In genomic region chr17:27493389-27493788, GRCm38 (mm10) we compare ENCODE assay signal across 17 mouse cellular contexts. TPM values are rescaled to one million over a fixed set of nuclear protein-coding genes. Genes with fewer than 3 reads are reported as not detected.
"Had no signal": no experiment of that assay in that cellular context is flagged by ENCODE, and none has a peak within 500 bp of the region (broad histone marks: within the 10 kb centered on the region; RNA-seq: fewer than 3 reads in every experiment).

No protein-coding gene starts in this region.

- H3K4me1 ChIP-seq: lung, embryonic 15.5 days had no signal

- ATAC-seq: liver, postnatal 0 days; lung, postnatal 0 days had no signal

- H3K36me3 ChIP-seq: lung, embryonic 15.5 days; midbrain, embryonic 12.5 days; neural tube, embryonic 12.5 days; stomach, embryonic 15.5 days had no signal

- H3K9me3 ChIP-seq: lung, embryonic 15.5 days; megakaryocyte, embryonic 14.5 days; midbrain, embryonic 12.5 days; neural tube, embryonic 12.5 days; stomach, embryonic 15.5 days had no signal

- DNase-seq: liver, postnatal 0 days; lung, adult 2 months; lung, postnatal 14 days; lung, postnatal 36 days; midbrain, embryonic 14.5 days; right cerebral cortex, postnatal 14 days; thymus, adult 2 months; thymus, postnatal 25 days; thymus, postnatal 4 days had no signal

- H3K27me3 ChIP-seq: lung, embryonic 15.5 days; midbrain, embryonic 12.5 days; neural tube, embryonic 12.5 days; stomach, embryonic 15.5 days had no signal

- H3K4me3 ChIP-seq: lung, embryonic 15.5 days; megakaryocyte, embryonic 14.5 days; midbrain, embryonic 12.5 days; neural tube, embryonic 12.5 days; stomach, embryonic 15.5 days had no signal

- H3K9ac ChIP-seq: liver, postnatal 0 days; lung, embryonic 15.5 days; midbrain, embryonic 12.5 days; neural tube, embryonic 12.5 days; stomach, embryonic 15.5 days had no signal

- H3K27ac ChIP-seq: lung, embryonic 15.5 days; macrophage; midbrain, embryonic 12.5 days; neural tube, embryonic 12.5 days; stomach, embryonic 15.5 days; stomach, postnatal 0 days had no signal

- H3K4me2 ChIP-seq: lung, embryonic 15.5 days; midbrain, embryonic 12.5 days; neural tube, embryonic 12.5 days; stomach, embryonic 15.5 days had no signal

RNA-seq across cellular contexts. Expression of gene Grm4, which starts 27.8 kb away (rescaled TPM):
- polyA plus RNA-seq: liver, postnatal 0 days; lung, postnatal 0 days; macrophage had no signal
